Mouse (Mus musculus): ENCODE measurements around the gene Prkn. TPM values are rescaled to one million over a fixed set of nuclear protein-coding genes. Genes with fewer than 3 reads are reported as not detected.

Gene Prkn
- polyA plus RNA-seq, 1 experiment from 2014 or later = 0.96 TPM

DNA sequence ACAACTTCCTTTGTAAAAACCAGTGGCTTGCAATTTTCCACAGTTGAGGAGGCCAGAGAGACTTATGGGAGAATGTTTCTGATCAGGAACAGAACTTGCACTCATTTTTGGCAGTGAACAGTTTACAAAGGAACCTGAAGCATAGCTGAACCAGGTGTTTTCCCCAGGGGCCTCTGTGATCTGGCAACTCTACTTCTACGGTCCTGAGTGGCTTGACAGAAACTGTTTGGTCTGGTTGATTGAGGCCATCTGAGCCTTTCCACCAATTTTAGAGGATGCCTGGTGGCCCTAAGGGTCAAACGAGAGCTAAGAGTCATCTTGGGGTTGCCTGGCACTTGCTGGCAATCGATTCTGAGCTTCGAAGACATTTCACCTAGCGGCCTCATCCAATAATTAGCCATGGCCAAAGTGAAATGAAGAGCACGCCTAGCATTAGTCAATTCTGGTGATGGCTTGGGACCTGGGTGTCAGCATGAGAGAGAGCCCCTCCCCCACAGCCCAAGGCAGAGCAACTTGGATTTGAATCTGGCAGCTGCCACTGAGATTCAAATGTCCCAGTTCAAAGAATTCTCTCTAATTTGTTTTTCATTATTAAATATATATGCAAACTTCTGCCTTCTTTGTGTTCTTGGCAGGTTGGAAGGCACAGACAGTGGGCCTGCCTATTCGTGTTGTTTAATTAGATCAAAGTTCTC, 479.6 kb downstream of the Prkn start:
- Histone ChIP-seq H3K9me3 (ENCODE audit: control insufficient read depth) (no peaks in the 10 kb centered on the region), H3K4me3 (ENCODE audit: low read depth, low read length) (no peak overlapping the region), H3K36me3 (ENCODE audit: control insufficient read depth, insufficient read depth) (no peaks in the 10 kb centered on the region), H3K4me1 (replicated peaks; ENCODE audit: control insufficient read depth, insufficient read depth, low read length) (no peaks in the 10 kb centered on the region), H3K9ac (ENCODE audit: low read depth, low read length) (no peak overlapping the region), H3K27me3 (replicated peaks; ENCODE audit: control insufficient read depth, insufficient read depth, low read length) (no peaks in the 10 kb centered on the region), H3K4me2 (replicated peaks; ENCODE audit: low read depth) (no peak overlapping the region), H3K27ac (ENCODE audit: low read depth, low read length) (no peak overlapping the region)
- WGBS = 67% methylated on average over 7 of the region's 7 CpGs
- TF ChIP-seq CTCF (IDR thresholded peaks at IDR 0.05; ENCODE audit: low read depth) = no peak
- no peak for ATAC-seq

DNA sequence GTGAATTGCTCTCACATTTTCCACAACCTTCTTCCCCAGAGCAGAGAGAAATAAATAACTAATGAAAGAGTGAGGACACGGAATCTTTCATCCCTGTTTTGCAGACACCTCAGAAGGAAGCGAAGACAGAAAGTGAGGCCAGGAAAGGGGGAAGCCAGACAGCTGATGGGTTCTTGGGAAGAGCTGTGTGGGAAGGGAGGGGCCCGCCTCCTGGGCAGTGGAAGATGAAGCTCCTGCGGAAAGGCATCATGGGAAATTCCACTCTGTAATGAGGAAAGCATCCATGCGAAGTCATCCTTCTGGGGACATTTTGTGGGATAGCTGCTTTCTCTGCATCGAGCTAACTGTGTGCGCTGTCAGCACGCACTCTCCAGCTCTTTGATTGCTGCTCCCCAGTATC, 491.9 kb downstream of the Prkn start:
- H3K27me3 ChIP-seq (replicated peaks; ENCODE audit: control insufficient read depth, insufficient read depth, low read length) = no peaks in the 10 kb centered on the region
- no peak for ATAC-seq
- no peak overlapping the region for H3K9ac ChIP-seq (ENCODE audit: low read depth, low read length)
- H3K4me1 ChIP-seq (replicated peaks; ENCODE audit: control insufficient read depth, insufficient read depth, low read length) = no peaks in the 10 kb centered on the region
- WGBS = 72% methylated on average over 8 of the region's 8 CpGs
- no peak for TF ChIP-seq CTCF (IDR thresholded peaks at IDR 0.05; ENCODE audit: low read depth)
- no peaks in the 10 kb centered on the region for H3K36me3 ChIP-seq (ENCODE audit: control insufficient read depth, insufficient read depth)
- H3K4me2 ChIP-seq (replicated peaks; ENCODE audit: low read depth) = no peak overlapping the region
- no peak overlapping the region for H3K27ac ChIP-seq (ENCODE audit: low read depth, low read length)
- no peak overlapping the region for H3K4me3 ChIP-seq (ENCODE audit: low read depth, low read length)
- no peaks in the 10 kb centered on the region for H3K9me3 ChIP-seq (ENCODE audit: control insufficient read depth)

DNA sequence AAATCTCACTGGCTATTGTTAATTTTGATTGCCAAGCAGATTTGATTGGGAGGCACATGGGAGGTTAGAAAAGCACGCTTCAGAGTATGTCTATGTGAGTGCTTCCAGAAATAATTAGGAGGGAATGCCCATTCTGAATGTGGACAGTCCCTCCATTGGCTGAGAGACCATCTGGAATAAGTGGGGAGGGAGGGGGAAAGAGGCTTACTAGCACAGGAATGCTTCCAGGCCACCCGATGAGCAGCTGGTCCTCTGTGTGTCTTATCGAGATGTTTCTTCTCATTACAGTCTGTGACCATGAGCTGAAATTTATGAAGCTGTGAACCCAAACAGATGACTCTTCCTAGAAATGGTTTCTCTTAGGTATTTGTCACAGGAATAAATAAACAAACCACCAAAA, 493.6 kb downstream of the Prkn start:
- no peaks in the 10 kb centered on the region for H3K27me3 ChIP-seq (replicated peaks; ENCODE audit: control insufficient read depth, insufficient read depth, low read length)
- H3K4me3 ChIP-seq (ENCODE audit: low read depth, low read length) = no peak overlapping the region
- 62% methylated on average over 3 of the region's 3 CpGs for WGBS
- H3K36me3 ChIP-seq (ENCODE audit: control insufficient read depth, insufficient read depth) = no peaks in the 10 kb centered on the region
- H3K4me1 ChIP-seq (replicated peaks; ENCODE audit: control insufficient read depth, insufficient read depth, low read length) = no peaks in the 10 kb centered on the region
- no peaks in the 10 kb centered on the region for H3K9me3 ChIP-seq (ENCODE audit: control insufficient read depth)
- no peak for TF ChIP-seq CTCF (IDR thresholded peaks at IDR 0.05; ENCODE audit: low read depth)
- no peak overlapping the region for H3K4me2 ChIP-seq (replicated peaks; ENCODE audit: low read depth)
- no peak overlapping the region for H3K9ac ChIP-seq (ENCODE audit: low read depth, low read length)
- H3K27ac ChIP-seq (ENCODE audit: low read depth, low read length) = no peak overlapping the region
- ATAC-seq = no peak

DNA sequence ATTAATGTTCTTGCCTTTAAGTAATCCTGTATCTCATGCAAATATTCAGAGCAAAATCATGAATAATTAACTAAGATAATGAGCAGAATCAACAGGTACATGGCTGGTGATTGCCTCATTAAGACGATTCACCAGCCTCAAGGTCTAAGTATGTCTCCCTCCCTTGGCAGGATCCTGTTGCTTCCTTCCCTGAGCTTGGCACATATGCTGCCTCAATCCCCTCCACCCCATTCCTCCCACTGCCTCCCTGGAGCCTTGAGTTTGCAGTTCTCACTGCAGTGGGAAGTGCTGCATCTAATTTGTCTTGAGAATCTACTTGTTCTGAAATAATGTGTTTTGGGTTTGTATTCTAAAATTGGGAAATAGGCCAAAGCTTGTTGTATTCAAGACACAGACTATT, 496.0 kb downstream of the Prkn start:
- no peaks in the 10 kb centered on the region for H3K4me1 ChIP-seq (replicated peaks; ENCODE audit: control insufficient read depth, insufficient read depth, low read length)
- no peak for TF ChIP-seq CTCF (IDR thresholded peaks at IDR 0.05; ENCODE audit: low read depth)
- no peaks in the 10 kb centered on the region for H3K27me3 ChIP-seq (replicated peaks; ENCODE audit: control insufficient read depth, insufficient read depth, low read length)
- no peak overlapping the region for H3K4me3 ChIP-seq (ENCODE audit: low read depth, low read length)
- H3K9ac ChIP-seq (ENCODE audit: low read depth, low read length) = no peak overlapping the region
- H3K4me2 ChIP-seq (replicated peaks; ENCODE audit: low read depth) = no peak overlapping the region
- H3K27ac ChIP-seq (ENCODE audit: low read depth, low read length) = no peak overlapping the region
- WGBS = 54% methylated on average over 1 of the region's 1 CpGs
- ATAC-seq = no peak
- H3K9me3 ChIP-seq (ENCODE audit: control insufficient read depth) = no peaks in the 10 kb centered on the region
- H3K36me3 ChIP-seq (ENCODE audit: control insufficient read depth, insufficient read depth) = no peaks in the 10 kb centered on the region

DNA sequence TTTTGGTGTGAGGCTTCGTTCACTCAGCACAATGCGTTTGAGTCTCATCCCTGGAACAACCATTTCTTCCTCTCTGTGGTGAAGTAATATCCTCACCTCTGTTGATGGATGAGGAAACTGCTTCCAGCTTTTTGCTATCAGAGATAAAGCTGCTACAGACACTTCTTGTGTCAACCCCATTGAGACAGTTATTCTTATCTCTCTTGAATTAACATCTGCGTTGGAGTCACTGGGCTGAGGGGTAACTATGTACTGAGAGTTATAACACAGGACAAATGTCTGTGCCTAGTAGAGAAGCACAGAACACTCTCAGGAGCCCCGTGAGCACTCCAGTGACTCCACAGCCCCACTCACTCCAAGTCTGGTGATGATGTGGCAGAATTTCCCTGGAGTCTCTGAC, 500.2 kb downstream of the Prkn start:
- H3K36me3 ChIP-seq (ENCODE audit: control insufficient read depth, insufficient read depth) = no peaks in the 10 kb centered on the region
- H3K4me2 ChIP-seq (replicated peaks; ENCODE audit: low read depth) = no peak overlapping the region
- no peak overlapping the region for H3K27ac ChIP-seq (ENCODE audit: low read depth, low read length)
- H3K9me3 ChIP-seq (ENCODE audit: control insufficient read depth) = no peaks in the 10 kb centered on the region
- 63% methylated on average over 4 of the region's 4 CpGs for whole genome bisulfite sequencing
- H3K27me3 ChIP-seq (replicated peaks; ENCODE audit: control insufficient read depth, insufficient read depth, low read length) = no peaks in the 10 kb centered on the region
- no peak overlapping the region for H3K9ac ChIP-seq (ENCODE audit: low read depth, low read length)
- no peak overlapping the region for H3K4me3 ChIP-seq (ENCODE audit: low read depth, low read length)
- no peak for TF ChIP-seq CTCF (IDR thresholded peaks at IDR 0.05; ENCODE audit: low read depth)
- ATAC-seq = no peak
- no peaks in the 10 kb centered on the region for H3K4me1 ChIP-seq (replicated peaks; ENCODE audit: control insufficient read depth, insufficient read depth, low read length)

DNA sequence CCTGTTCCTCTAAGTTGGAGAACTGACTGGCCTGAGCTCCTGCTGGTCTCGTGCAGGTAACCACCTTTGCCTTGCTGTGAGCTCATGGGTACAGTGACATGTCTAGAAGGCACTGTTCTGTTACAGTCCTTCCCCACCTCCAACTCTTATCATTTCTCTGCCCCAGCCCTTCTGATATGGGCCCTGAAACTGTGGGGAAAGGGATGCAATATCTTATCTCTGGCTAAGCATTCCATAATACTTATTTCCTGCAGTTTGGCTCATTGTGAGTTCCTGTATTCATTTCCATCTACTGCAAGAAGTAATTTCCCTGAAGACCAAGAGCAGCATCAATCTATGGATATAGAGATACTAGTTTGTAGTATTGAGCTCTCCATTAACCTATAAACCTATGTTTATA, 506.1 kb downstream of the Prkn start:
- no peak overlapping the region for H3K27ac ChIP-seq (ENCODE audit: low read depth, low read length)
- ATAC-seq = no peak
- H3K9ac ChIP-seq (ENCODE audit: low read depth, low read length) = no peak overlapping the region
- H3K9me3 ChIP-seq (ENCODE audit: control insufficient read depth) = no peaks in the 10 kb centered on the region
- no peaks in the 10 kb centered on the region for H3K36me3 ChIP-seq (ENCODE audit: control insufficient read depth, insufficient read depth)
- no peak for TF ChIP-seq CTCF (IDR thresholded peaks at IDR 0.05; ENCODE audit: low read depth)
- no peaks in the 10 kb centered on the region for H3K27me3 ChIP-seq (replicated peaks; ENCODE audit: control insufficient read depth, insufficient read depth, low read length)
- H3K4me3 ChIP-seq (ENCODE audit: low read depth, low read length) = no peak overlapping the region
- H3K4me2 ChIP-seq (replicated peaks; ENCODE audit: low read depth) = no peak overlapping the region
- H3K4me1 ChIP-seq (replicated peaks; ENCODE audit: control insufficient read depth, insufficient read depth, low read length) = no peaks in the 10 kb centered on the region
- WGBS = 79% methylated on average over 1 of the region's 1 CpGs
